Mouse (Mus musculus): ENCODE measurements around the gene Wdr26.

Gene Wdr26

DNA sequence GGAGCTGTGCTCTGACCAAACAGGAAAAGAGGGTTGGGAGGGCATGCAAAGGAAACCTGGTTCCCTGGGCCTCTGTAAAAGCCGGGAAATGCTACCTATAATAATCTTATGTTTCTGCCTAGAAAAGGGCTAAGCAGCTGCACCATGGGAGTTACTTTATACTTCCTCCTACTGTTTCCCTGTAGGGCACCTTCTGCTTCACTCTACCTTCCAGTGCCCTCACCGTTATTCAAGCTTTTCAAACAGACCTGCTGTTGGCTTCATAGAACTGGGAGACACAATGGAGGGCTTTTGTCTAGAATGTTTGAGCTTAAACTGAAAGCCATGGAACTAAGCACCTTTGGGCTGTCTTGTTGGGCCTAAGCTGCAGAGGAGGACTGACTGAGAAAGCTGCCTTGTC is 44.0 kb downstream of the Wdr26 start:
- in situ Hi-C loops (cut with MseI, MboI) = no loop called here

DNA sequence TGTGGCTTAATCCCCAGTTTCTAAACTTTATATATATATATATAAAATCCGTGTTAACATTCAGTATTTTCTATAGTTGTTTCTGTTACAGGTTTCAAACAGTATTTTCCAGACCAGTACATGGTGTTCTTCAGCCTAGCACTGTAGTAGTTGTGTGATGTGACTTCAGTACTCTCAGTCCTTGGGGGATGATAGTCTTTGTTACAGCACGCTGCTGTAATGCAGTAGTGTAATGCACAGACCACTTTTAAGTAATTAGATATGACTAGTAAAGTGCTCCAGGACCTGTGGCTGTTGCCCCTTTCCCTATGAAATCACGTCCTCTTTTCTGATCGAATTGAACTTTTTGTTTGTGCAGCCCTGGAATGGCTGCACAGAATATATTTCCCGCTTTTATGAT is 60.3 kb downstream of the Wdr26 start:
- in situ Hi-C loops (cut with MseI, MboI) = no loop called here

- in situ Hi-C loops (cut with MseI, MboI) = no loop called here
Observed at GRCm38 (mm10) chr1:181150827-181151534, 60.8 kb downstream of the Wdr26 start.

DNA sequence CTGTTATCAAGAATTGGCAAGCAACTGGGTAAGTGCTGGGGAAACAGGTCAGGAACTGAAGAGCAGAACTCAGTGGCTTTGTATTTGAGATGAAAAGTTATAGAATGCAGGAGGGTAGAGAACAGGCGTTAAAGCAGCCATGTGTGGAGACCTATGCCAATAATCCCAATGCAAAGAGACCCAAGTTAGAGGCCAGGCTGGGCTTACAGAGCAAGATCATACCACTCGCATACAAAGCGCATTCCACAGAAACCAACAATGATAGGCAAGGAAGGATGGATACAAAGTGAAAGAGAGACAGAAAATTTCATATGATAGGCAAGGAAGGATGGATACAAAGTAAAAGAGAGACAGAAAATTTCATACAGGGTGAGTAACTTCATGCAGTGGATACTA is 61.4 kb downstream of the Wdr26 start:
- in situ Hi-C loops (cut with MseI, MboI) = no loop called here

- in situ Hi-C loops (cut with MseI, MboI) = no loop called here
Observed at GRCm38 (mm10) chr1:181149373-181150017, 62.3 kb downstream of the Wdr26 start.

- in situ Hi-C loops (cut with MseI, MboI) = no loop called here
Observed at GRCm38 (mm10) chr1:181148540-181148939, 63.3 kb downstream of the Wdr26 start.

DNA sequence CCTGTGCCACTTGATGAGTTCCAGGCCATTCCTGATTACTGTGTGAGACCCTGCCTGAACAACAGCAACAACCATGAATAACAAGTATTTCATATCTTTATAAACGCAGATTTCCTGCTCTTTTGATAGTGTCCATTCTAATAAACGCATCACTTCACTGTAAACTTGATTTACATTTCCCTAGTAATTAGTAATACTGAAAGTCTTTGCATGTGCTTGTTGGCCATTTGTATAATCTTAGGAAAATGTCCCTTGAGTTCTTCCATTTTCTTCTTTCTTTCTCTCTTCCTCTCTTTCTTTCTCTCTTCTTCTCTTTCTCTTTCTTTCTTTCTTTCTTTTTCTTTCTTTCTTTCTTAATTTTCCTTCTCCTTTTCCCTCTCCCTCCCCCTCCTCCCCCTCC is 65.6 kb downstream of the Wdr26 start:
- in situ Hi-C loops (cut with MseI, MboI) = no loop called here

- in situ Hi-C loops (cut with MseI, MboI) = no loop called here
Observed at GRCm38 (mm10) chr1:181144966-181145365, 66.8 kb downstream of the Wdr26 start.

GRCm38 (mm10) chr1:181143950-181144836 is 67.6 kb downstream of the Wdr26 start, which contains the start of the genes Nvl and Cnih4:
TSS of gene Nvl (minus strand) at chr1:181144204.
TSS of gene Cnih4 (plus strand) at chr1:181144693.
- in situ Hi-C loops (cut with MseI, MboI) = no loop called here

- in situ Hi-C loops (cut with MseI, MboI) = no loop called here
Observed at GRCm38 (mm10) chr1:181143609-181143949, 68.2 kb downstream of the Wdr26 start.

DNA sequence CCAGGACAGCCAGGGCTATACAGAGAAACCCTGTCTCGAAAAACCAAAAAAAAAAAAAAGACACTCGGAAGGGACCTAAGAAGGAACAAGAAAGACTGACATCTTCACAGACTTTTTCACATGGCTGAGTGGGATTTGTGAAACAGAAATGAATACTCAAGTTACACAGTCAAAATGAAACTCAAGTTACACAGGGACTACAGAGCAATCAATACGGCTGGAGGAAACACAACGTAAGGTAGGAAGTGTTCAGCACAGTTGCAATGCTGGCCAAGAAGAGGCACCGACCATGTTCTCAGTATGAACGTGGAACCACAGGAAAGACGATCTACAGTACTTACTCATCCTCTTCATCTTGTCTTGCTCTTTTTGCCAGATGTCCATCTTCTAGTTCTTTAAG is 73.1 kb downstream of the Wdr26 start:
- in situ Hi-C loops (cut with MseI, MboI) = no loop called here

DNA sequence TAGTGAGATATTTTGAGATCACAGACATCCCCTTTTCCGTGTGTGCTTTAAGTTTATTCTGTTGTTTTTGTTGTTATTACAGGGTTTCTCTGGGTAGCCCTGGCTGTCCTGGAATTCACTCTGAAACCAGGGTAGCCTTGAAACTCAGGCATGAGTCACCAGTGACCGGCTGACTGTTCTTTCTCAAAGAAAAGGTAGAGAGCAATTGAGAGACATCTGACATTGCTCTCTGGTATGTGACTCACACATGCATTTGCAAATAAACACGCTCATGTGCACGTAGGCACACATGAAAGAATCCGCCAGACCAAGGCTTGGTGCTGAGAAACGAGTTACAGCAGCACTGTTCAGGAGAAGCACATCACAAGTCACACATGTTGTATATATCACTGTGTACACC is 79.9 kb downstream of the Wdr26 start:
- in situ Hi-C loops (cut with MseI, MboI) = no loop called here

GRCm38 (mm10) chr1:181126766-181127165 is 85.0 kb downstream of the Wdr26 start:
- in situ Hi-C loops (cut with MseI, MboI) = no loop called here

- in situ Hi-C loops (cut with MseI, MboI) = no loop called here
Observed at GRCm38 (mm10) chr1:181125916-181126315, 85.9 kb downstream of the Wdr26 start.

- in situ Hi-C loops (cut with MseI, MboI) = no loop called here
Observed at GRCm38 (mm10) chr1:181124145-181124544, 87.7 kb downstream of the Wdr26 start.

All from mouse trophoblast stem cell (cell line).